Mouse (Mus musculus): Measurements from ENCODE around the gene Pp2d1. TPM values are rescaled to one million over a fixed set of nuclear protein-coding genes. Genes with fewer than 3 reads are reported as not detected.
A peak's percentile ranks its signal among the peaks of the same experiment; 100 is the strongest.
"Not testable (repeated sequence)": the region's sequence is repeated elsewhere in the genome, so short reads cannot be mapped to it uniquely, and the experiment has no call there.

The Pp2d1 gene
- polyA plus RNA-seq, 1 experiment from 2014 or later: 0.25 TPM

DNA sequence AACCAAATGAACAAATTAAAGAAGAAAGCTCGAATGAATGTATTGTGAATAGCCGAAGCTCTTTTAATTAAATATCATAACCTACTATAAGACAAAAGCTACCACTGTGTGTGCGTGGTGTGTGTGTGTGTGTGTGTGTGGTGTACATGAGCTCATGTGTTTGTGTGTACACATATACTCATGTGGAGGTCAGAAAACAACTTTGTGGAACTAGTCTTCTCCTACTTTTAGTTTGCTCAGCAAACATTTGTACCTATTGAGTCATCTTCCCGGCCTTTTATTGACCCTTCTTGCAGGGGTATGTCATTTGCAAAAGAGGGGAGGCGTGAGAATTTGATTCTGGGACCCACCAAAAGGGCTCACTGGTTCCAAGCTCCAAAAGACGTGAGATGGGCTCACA lies 39.0 kb upstream of the Pp2d1 start:
- Histone ChIP-seq H3K4me3 (replicated peaks; ENCODE audit: low read length) (no peak overlapping the region), H3K27me3 (replicated peaks; ENCODE audit: control insufficient read depth, insufficient read depth, low read length) (no peaks in the 10 kb centered on the region), H3K9me3 (ENCODE audit: control insufficient read depth, low read length) (no peaks in the 10 kb centered on the region), H3K27ac (ENCODE audit: low read length) (no peak overlapping the region), H3K36me3 (ENCODE audit: control insufficient read depth, insufficient read depth) (no peaks in the 10 kb centered on the region), H3K4me1 (replicated peaks; ENCODE audit: control insufficient read depth, insufficient read depth, low read length) (peaks cover 2% of the 10 kb centered on the region; the same call in 1 of the 2 replicates), H3K4me2 (ENCODE audit: low read length) (no peak overlapping the region), H3K9ac (replicated peaks; ENCODE audit: low read depth, low read length) (no peak overlapping the region)
- 82% methylated on average over 6 of the region's 6 CpGs for WGBS
- no peak for ATAC-seq

DNA sequence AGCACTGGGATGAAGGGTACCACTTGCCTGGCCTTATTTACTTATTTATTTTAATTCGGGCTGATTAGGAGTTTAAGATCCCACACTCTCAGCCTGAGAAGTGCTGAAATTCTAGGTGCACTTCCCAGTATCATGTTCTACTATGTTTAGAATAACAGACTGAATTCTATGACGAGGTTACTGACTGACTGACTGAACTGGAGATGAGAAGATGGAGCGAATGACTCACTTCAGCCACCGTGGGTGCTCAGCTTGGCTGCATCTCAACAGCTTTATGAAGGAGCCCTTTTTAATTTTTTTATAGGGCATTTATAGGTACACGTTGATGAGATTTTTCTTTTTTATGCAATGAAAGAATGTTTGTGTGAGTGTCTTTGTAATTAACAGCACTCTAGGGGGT lies 38.5 kb upstream of the Pp2d1 start:
- Histone ChIP-seq H3K4me3 (replicated peaks; ENCODE audit: low read length) (no peak overlapping the region), H3K9ac (replicated peaks; ENCODE audit: low read depth, low read length) (no peak overlapping the region), H3K27ac (ENCODE audit: low read length) (no peak overlapping the region), H3K9me3 (ENCODE audit: control insufficient read depth, low read length) (no peaks in the 10 kb centered on the region), H3K36me3 (ENCODE audit: control insufficient read depth, insufficient read depth) (no peaks in the 10 kb centered on the region), H3K4me1 (replicated peaks; ENCODE audit: control insufficient read depth, insufficient read depth, low read length) (peaks cover 2% of the 10 kb centered on the region; the same call in 1 of the 2 replicates), H3K4me2 (ENCODE audit: low read length) (no peak overlapping the region), H3K27me3 (replicated peaks; ENCODE audit: control insufficient read depth, insufficient read depth, low read length) (no peaks in the 10 kb centered on the region)
- ATAC-seq: no peak
- 75% methylated on average over 5 of the region's 5 CpGs for WGBS

DNA sequence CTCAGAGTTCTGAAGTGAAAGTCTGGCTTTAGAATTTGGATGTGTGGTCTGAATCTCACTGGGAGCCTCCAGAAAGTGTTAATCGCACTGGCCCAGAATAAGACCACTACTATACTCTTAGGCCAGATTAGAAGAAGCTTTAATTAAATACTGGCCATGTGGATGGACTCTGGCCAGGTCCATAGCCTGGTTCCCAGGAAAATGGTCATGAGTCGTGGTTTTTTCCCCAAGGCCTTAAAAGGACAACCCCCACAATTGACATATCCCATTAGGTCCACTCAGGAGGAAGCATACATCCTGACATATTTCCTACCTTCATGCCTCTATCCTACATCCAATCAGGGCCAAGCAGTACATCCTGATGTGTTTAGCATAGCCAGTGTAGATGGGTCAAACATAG lies 37.9 kb upstream of the Pp2d1 start:
- H3K9me3 ChIP-seq (ENCODE audit: control insufficient read depth, low read length): no peaks in the 10 kb centered on the region
- no peaks in the 10 kb centered on the region for H3K27me3 ChIP-seq (replicated peaks; ENCODE audit: control insufficient read depth, insufficient read depth, low read length)
- no peak overlapping the region for H3K4me2 ChIP-seq (ENCODE audit: low read length)
- H3K27ac ChIP-seq (ENCODE audit: low read length): no peak overlapping the region
- H3K4me3 ChIP-seq (replicated peaks; ENCODE audit: low read length): no peak overlapping the region
- no peak overlapping the region for H3K9ac ChIP-seq (replicated peaks; ENCODE audit: low read depth, low read length)
- WGBS: 86% methylated on average over 2 of the region's 2 CpGs
- ATAC-seq: no peak
- H3K36me3 ChIP-seq (ENCODE audit: control insufficient read depth, insufficient read depth): no peaks in the 10 kb centered on the region
- H3K4me1 ChIP-seq (replicated peaks; ENCODE audit: control insufficient read depth, insufficient read depth, low read length): peaks cover 2% of the 10 kb centered on the region; the same call in 1 of the 2 replicates

DNA sequence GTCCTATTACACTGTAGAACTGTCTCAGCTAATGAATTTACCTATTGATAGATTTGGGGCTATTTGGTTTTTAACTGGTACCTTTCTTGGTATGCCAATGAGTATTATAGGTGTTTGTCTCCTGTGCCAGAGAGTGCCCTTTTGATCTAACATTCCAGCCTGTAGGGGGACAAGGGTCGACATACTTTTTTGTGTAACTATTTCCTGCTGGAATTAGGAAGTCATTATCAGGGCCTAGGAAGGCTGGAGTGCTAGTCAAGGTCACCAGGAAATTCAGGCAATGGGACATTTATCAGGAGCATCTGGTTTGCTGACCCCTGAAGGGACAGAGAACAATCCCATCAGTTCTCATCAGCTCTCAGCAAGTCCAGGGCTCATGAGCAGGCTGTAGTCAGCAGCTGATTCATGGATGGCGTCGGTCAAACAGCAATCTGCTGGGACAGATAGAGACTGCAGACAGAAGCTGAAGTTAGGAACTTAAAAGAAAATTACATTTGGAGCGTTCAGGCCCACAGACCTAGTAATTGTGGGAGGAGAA lies 33.8 kb upstream of the Pp2d1 start:
- H3K4me3 ChIP-seq (replicated peaks; ENCODE audit: low read length): no peak overlapping the region
- no peak overlapping the region for H3K27ac ChIP-seq (ENCODE audit: low read length)
- H3K9ac ChIP-seq (replicated peaks; ENCODE audit: low read depth, low read length): no peak overlapping the region
- no peaks in the 10 kb centered on the region for H3K9me3 ChIP-seq (ENCODE audit: control insufficient read depth, low read length)
- H3K4me1 ChIP-seq (replicated peaks; ENCODE audit: control insufficient read depth, insufficient read depth, low read length): peaks cover 22% of the 10 kb centered on the region
- H3K27me3 ChIP-seq (replicated peaks; ENCODE audit: control insufficient read depth, insufficient read depth, low read length): no peaks in the 10 kb centered on the region
- ATAC-seq: no peak
- WGBS: 84% methylated on average over 4 of the region's 4 CpGs
- H3K36me3 ChIP-seq (ENCODE audit: control insufficient read depth, insufficient read depth): no peaks in the 10 kb centered on the region
- H3K4me2 ChIP-seq (ENCODE audit: low read length): no peak overlapping the region

DNA sequence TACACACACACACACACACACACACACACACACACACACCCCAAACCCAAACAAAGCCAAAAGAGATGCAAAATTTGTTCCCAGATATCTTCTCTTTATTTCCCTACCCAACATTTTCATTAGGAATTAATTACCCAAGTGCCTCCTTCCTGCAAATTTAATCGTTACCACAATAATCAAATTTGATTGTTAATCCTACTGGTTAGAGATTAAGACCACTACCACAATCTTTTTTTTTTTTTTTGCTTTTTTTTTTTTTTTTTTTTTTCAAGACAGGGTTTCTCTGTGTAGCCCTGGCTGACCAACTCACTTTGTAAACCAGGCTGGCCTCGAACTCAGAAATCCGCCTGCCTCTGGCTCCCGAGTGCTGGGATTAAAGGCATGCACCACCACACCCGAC lies 31.7 kb upstream of the Pp2d1 start:
- peaks cover 28% of the 10 kb centered on the region for H3K4me1 ChIP-seq (replicated peaks; ENCODE audit: control insufficient read depth, insufficient read depth, low read length)

DNA sequence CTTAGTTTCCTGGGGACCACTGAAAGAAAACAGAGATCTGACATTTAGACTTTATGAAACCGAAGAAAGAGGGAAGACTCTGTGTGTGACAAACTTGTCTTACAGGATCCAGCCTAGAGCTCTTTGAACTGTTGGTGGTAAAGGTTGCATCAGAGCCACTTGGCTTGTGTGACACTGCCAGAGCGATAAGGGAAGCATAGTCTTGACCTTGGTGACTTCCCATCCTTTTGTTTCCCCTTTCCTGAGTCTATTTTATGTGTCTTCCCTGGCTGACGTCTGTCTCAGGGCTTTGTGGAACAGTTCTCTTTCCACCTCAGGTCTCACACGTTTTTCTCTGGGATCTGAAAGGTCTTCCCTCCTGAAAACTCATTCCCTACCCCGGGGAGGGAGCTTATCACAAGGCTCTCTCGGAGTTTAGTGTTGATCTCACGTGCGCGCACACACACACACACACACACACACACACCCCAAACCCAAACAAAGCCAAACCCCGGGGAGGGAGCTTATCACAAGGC lies 31.2 kb upstream of the Pp2d1 start:
- WGBS: 43% methylated on average over 10 of the region's 10 CpGs
- no peak overlapping the region for H3K4me2 ChIP-seq (ENCODE audit: low read length)
- H3K27me3 ChIP-seq (replicated peaks; ENCODE audit: control insufficient read depth, insufficient read depth, low read length): no peaks in the 10 kb centered on the region
- H3K4me1 ChIP-seq (replicated peaks; ENCODE audit: control insufficient read depth, insufficient read depth, low read length): peaks cover 29% of the 10 kb centered on the region
- H3K9me3 ChIP-seq (ENCODE audit: control insufficient read depth, low read length): no peaks in the 10 kb centered on the region
- H3K36me3 ChIP-seq (ENCODE audit: control insufficient read depth, insufficient read depth): no peaks in the 10 kb centered on the region
- H3K4me3 ChIP-seq (replicated peaks; ENCODE audit: low read length): no peak overlapping the region
- H3K27ac ChIP-seq (ENCODE audit: low read length): no peak overlapping the region
- no peak for ATAC-seq
- no peak overlapping the region for H3K9ac ChIP-seq (replicated peaks; ENCODE audit: low read depth, low read length)

More for the DNA sequence above, 31.7 kb upstream of the Pp2d1 start:
- not testable (repeated sequence) for H3K9me3 ChIP-seq (ENCODE audit: control insufficient read depth, low read length); H3K36me3 ChIP-seq (ENCODE audit: control insufficient read depth, insufficient read depth); H3K9ac ChIP-seq (replicated peaks; ENCODE audit: low read depth, low read length); H3K4me3 ChIP-seq (replicated peaks; ENCODE audit: low read length); H3K27ac ChIP-seq (ENCODE audit: low read length); H3K27me3 ChIP-seq (replicated peaks; ENCODE audit: control insufficient read depth, insufficient read depth, low read length); H3K4me2 ChIP-seq (ENCODE audit: low read length); ATAC-seq
- WGBS: 84% methylated on average over 5 of the region's 5 CpGs

DNA sequence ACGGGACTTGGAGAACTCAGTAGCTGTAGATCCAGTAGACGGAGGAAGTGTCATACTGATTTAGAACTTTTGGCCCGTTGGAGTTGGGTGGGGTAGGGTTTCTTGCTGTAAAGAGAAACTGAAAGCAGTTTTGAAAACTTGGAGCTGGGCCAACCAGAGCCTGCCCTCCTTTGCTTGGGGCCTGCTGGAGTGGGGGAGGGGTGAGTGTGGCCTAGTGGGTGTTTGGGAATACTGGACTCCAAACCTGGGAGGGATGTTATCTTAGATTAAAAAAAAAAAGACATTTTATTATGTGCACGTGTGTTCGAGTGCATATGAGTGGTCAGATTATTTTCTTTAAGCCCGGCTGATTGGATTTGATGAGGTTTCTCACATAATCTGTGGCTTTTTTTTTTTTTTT lies 30.6 kb upstream of the Pp2d1 start:
- H3K4me3 ChIP-seq (replicated peaks; ENCODE audit: low read length): peak overlapping the region; percentile 13; the same call in 1 of the 2 replicates
- H3K36me3 ChIP-seq (ENCODE audit: control insufficient read depth, insufficient read depth): no peaks in the 10 kb centered on the region
- no peak overlapping the region for H3K9ac ChIP-seq (replicated peaks; ENCODE audit: low read depth, low read length)
- ATAC-seq: no peak
- no peaks in the 10 kb centered on the region for H3K9me3 ChIP-seq (ENCODE audit: control insufficient read depth, low read length)
- peaks cover 29% of the 10 kb centered on the region for H3K4me1 ChIP-seq (replicated peaks; ENCODE audit: control insufficient read depth, insufficient read depth, low read length)
- no peak overlapping the region for H3K27ac ChIP-seq (ENCODE audit: low read length)
- WGBS: 35% methylated on average over 6 of the region's 6 CpGs
- no peaks in the 10 kb centered on the region for H3K27me3 ChIP-seq (replicated peaks; ENCODE audit: control insufficient read depth, insufficient read depth, low read length)
- peak overlapping the region; percentile 32 for H3K4me2 ChIP-seq (ENCODE audit: low read length)

DNA sequence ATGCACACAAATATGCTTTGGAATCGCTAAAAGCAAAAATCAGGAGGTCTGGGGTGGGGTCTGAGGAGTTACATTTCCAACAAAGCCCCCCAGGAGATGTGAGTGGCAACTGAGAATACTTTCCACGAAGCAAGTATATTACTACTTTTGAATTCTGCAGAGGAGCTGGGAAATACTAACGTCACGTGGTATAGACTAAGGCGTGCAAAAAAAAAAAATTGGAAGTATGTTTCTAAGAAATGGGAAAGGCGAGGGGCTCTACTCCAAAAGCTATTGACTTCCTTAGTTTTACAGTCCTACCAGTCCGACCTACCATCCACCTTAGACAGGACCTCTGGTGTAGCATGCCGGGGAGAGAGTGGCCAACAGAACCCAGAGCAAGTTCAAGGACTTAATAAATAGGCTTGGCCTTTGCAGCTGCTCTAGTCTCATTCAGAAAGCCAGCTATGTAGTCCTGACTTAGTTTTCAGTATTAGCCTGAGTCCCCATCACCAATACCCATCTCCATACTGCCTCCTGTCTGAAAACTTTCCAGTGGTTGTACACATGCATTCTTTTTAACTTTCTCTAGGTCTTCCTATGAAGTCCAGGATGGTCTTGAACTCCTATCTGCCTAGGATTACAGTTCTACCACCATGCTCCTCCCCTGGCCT lies 29.6 kb upstream of the Pp2d1 start:
- WGBS: 30% methylated on average over 8 of the region's 8 CpGs
- H3K36me3 ChIP-seq (ENCODE audit: control insufficient read depth, insufficient read depth): no peaks in the 10 kb centered on the region

DNA sequence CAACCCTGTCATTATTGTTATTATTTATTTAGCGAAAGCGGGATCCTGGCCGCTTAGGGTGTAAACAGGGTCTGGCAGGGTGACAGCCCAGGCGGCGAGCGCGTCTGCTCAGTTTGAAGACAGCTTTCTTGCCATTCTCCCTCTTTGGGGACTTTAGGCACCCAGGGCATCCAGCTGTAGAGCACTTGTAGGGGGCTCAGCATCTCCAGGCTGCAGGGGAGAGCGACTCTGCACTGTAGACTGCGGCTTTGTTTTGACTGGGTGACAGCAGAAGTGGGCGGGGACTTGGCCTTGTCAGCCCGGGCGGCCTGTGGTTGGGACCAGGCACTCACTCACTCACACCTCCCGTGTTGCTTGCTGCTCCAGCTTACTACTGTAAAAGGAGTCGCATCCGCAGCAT lies 28.9 kb upstream of the Pp2d1 start:
- Histone ChIP-seq H3K4me2 (ENCODE audit: low read length) (peak overlapping the region; percentile 88), H3K36me3 (ENCODE audit: control insufficient read depth, insufficient read depth) (no peaks in the 10 kb centered on the region), H3K27ac (ENCODE audit: low read length) (peak overlapping the region; percentile 96), H3K27me3 (replicated peaks; ENCODE audit: control insufficient read depth, insufficient read depth, low read length) (no peaks in the 10 kb centered on the region), H3K9ac (replicated peaks; ENCODE audit: low read depth, low read length) (peak overlapping the region; percentile 94), H3K4me1 (replicated peaks; ENCODE audit: control insufficient read depth, insufficient read depth, low read length) (peaks cover 29% of the 10 kb centered on the region), H3K4me3 (replicated peaks; ENCODE audit: low read length) (peak overlapping the region; percentile 91), H3K9me3 (ENCODE audit: control insufficient read depth, low read length) (no peaks in the 10 kb centered on the region)
- peak; percentile 87 for ATAC-seq
- WGBS: 0% methylated on average over 15 of the region's 15 CpGs

More for the DNA sequence above, 29.6 kb upstream of the Pp2d1 start:
- Histone ChIP-seq H3K27ac (ENCODE audit: low read length) (peak overlapping the region; percentile 96), H3K4me1 (replicated peaks; ENCODE audit: control insufficient read depth, insufficient read depth, low read length) (peaks cover 29% of the 10 kb centered on the region), H3K4me2 (ENCODE audit: low read length) (peak overlapping the region; percentile 88), H3K4me3 (replicated peaks; ENCODE audit: low read length) (peak overlapping the region; percentile 91), H3K27me3 (replicated peaks; ENCODE audit: control insufficient read depth, insufficient read depth, low read length) (no peaks in the 10 kb centered on the region), H3K9ac (replicated peaks; ENCODE audit: low read depth, low read length) (peak overlapping the region; percentile 94), H3K9me3 (ENCODE audit: control insufficient read depth, low read length) (no peaks in the 10 kb centered on the region)
- ATAC-seq: no peak
